Mouse (Mus musculus) neural tube, embryonic 12.5 days (tissue): ENCODE measurements around the gene Ctnnd1. TPM values are rescaled to one million over a fixed set of nuclear protein-coding genes. Genes with fewer than 3 reads are reported as not detected.

Experiments
- ATAC-seq: fragments of 200-750 bp; cut with Nextera tagmentation; 2 replicates; pipeline ENCODE4 v1.8.0; 2017; ENCODE audit warnings: low read depth, mild to moderate bottlenecking, moderate TSS enrichment, moderate library complexity; ENCODE audit not compliant: low FRiP score
- H3K27ac ChIP-seq: fragments of 300-500 bp; sonication (generic); 2 replicates; pipeline ENCODE4 v1.5.1; 2016
- H3K27me3 ChIP-seq: fragments of 300-500 bp; sonication (generic); replicated peaks from 2 replicates; pipeline ENCODE4 v1.6.1; 2016; ENCODE audit warnings: mild to moderate bottlenecking
- H3K36me3 ChIP-seq: fragments of 300-500 bp; sonication (generic); 2 replicates; pipeline ENCODE4 v1.6.1; 2016; ENCODE audit warnings: mild to moderate bottlenecking
- H3K4me1 ChIP-seq: fragments of 300-500 bp; sonication (generic); 2 replicates; pipeline ENCODE4 v1.6.1; 2016
- H3K4me2 ChIP-seq: fragments of 300-500 bp; sonication (generic); replicated peaks from 2 replicates; pipeline ENCODE4 v1.6.1; 2016; ENCODE audit warnings: mild to moderate bottlenecking
- H3K4me3 ChIP-seq: fragments of 300-500 bp; sonication (generic); 2 replicates; pipeline ENCODE4 v1.5.1; 2016
- H3K9ac ChIP-seq: fragments of 300-500 bp; sonication (generic); 2 replicates; pipeline ENCODE4 v1.6.1; 2016; ENCODE audit warnings: mild to moderate bottlenecking
- H3K9me3 ChIP-seq: fragments of 300-500 bp; sonication (generic); 2 replicates; pipeline ENCODE4 v1.6.1; 2016; ENCODE audit warnings: mild to moderate bottlenecking
- WGBS: fragments of 180-500 bp; shearing (Covaris S2); methylation state at CpG from one replicate; pipeline ENCODE4 v1.1.7; 2016; 5-methylcytosine and 5-hydroxymethylcytosine counted together
- polyA plus RNA-seq: library from polyadenylated mRNA; unstranded; fragments of >200 nt; fragmentation: Nextera tagmentation; extraction: Ambion mirVana; gene quantifications from 2 replicates; pipeline ENCODE4 v1.2.1, GENCODE M21; 2016

Gene Ctnnd1
- polyA plus RNA-seq, 1 experiment from 2014 or later, result 50.4 TPM

GRCm38 (mm10) chr2:84638428-84639220 is 11.9 kb downstream of the Ctnnd1 start:
- H3K4me2 ChIP-seq, result peak overlapping the region; percentile 18; the same call in 1 of the 2 replicates
- no peak overlapping the region for H3K27ac ChIP-seq
- no peaks in the 10 kb centered on the region for H3K9me3 ChIP-seq
- no peak overlapping the region for H3K4me3 ChIP-seq
- H3K9ac ChIP-seq, result no peak overlapping the region
- no peak for ATAC-seq
- H3K27me3 ChIP-seq, result no peaks in the 10 kb centered on the region
- WGBS, result 75% methylated on average over 5 of the region's 5 CpGs
- no peaks in the 10 kb centered on the region for H3K36me3 ChIP-seq
- peaks cover 44% of the 10 kb centered on the region for H3K4me1 ChIP-seq

- no peak overlapping the region for H3K27ac ChIP-seq
- ATAC-seq, result no peak
Observed at GRCm38 (mm10) chr2:84637452-84638165, 13.0 kb downstream of the Ctnnd1 start.

GRCm38 (mm10) chr2:84636231-84636741 is 14.3 kb downstream of the Ctnnd1 start:
- Histone ChIP-seq H3K4me3 (no peak overlapping the region), H3K4me1 (peaks cover 48% of the 10 kb centered on the region), H3K9me3 (no peaks in the 10 kb centered on the region), H3K27me3 (no peaks in the 10 kb centered on the region), H3K9ac (no peak overlapping the region), H3K27ac (peak overlapping the region; percentile 61), H3K4me2 (peak overlapping the region; percentile 37), H3K36me3 (no peaks in the 10 kb centered on the region)
- WGBS, result 12% methylated on average over 8 of the region's 8 CpGs
- ATAC-seq, result peak; percentile 9; the same call in 1 of the 2 replicates

More at GRCm38 (mm10) chr2:84637452-84638165, 13.0 kb downstream of the Ctnnd1 start:
- peak overlapping the region; percentile 18; the same call in 1 of the 2 replicates for H3K4me2 ChIP-seq
- no peaks in the 10 kb centered on the region for H3K36me3 ChIP-seq
- no peak overlapping the region for H3K4me3 ChIP-seq
- H3K9ac ChIP-seq, result no peak overlapping the region
- H3K9me3 ChIP-seq, result no peaks in the 10 kb centered on the region
- peaks cover 48% of the 10 kb centered on the region for H3K4me1 ChIP-seq
- H3K27me3 ChIP-seq, result no peaks in the 10 kb centered on the region
- WGBS, result 38% methylated on average over 7 of the region's 7 CpGs

GRCm38 (mm10) chr2:84635611-84636010 is 15.0 kb downstream of the Ctnnd1 start:
- 3% methylated on average over 2 of the region's 2 CpGs for WGBS
- Histone ChIP-seq H3K4me1 (peaks cover 48% of the 10 kb centered on the region), H3K27ac (peak overlapping the region; percentile 61), H3K4me3 (no peak overlapping the region), H3K36me3 (no peaks in the 10 kb centered on the region), H3K27me3 (no peaks in the 10 kb centered on the region), H3K4me2 (peak overlapping the region; percentile 37), H3K9ac (peak overlapping the region; percentile 35; the same call in 1 of the 2 replicates), H3K9me3 (no peaks in the 10 kb centered on the region)
- ATAC-seq, result peak; percentile 88

GRCm38 (mm10) chr2:84634934-84635482 is 15.6 kb downstream of the Ctnnd1 start:
- WGBS, result 35% methylated on average over 4 of the region's 4 CpGs
- Histone ChIP-seq H3K4me2 (peak overlapping the region; percentile 37), H3K27ac (peak overlapping the region; percentile 61), H3K4me1 (peaks cover 48% of the 10 kb centered on the region), H3K36me3 (no peaks in the 10 kb centered on the region), H3K27me3 (no peaks in the 10 kb centered on the region), H3K9ac (no peak overlapping the region; the same call in 1 of the 2 replicates), H3K9me3 (no peaks in the 10 kb centered on the region), H3K4me3 (no peak overlapping the region)
- ATAC-seq, result peak; percentile 42; the same call in 1 of the 2 replicates

GRCm38 (mm10) chr2:84634006-84634405 is 16.6 kb downstream of the Ctnnd1 start:
- H3K4me2 ChIP-seq, result 0 out of 2 replicates have a peak overlapping the region, but pooled peaks have one; percentile 7
- ATAC-seq, result no peak
- H3K27ac ChIP-seq, result no peak overlapping the region
- H3K27me3 ChIP-seq, result no peaks in the 10 kb centered on the region
- H3K4me1 ChIP-seq, result peaks cover 45% of the 10 kb centered on the region
- H3K36me3 ChIP-seq, result no peaks in the 10 kb centered on the region
- WGBS, result 84% methylated on average over 4 of the region's 4 CpGs
- no peaks in the 10 kb centered on the region for H3K9me3 ChIP-seq
- H3K9ac ChIP-seq, result no peak overlapping the region
- H3K4me3 ChIP-seq, result no peak overlapping the region

- Histone ChIP-seq H3K4me1 (peaks cover 35% of the 10 kb centered on the region), H3K9me3 (no peaks in the 10 kb centered on the region), H3K4me2 (no peak overlapping the region), H3K27ac (no peak overlapping the region), H3K9ac (no peak overlapping the region), H3K27me3 (no peaks in the 10 kb centered on the region), H3K4me3 (no peak overlapping the region), H3K36me3 (no peaks in the 10 kb centered on the region)
- 12% methylated on average over 3 of the region's 3 CpGs for WGBS
- ATAC-seq, result no peak
Observed at GRCm38 (mm10) chr2:84632999-84633398, 17.6 kb downstream of the Ctnnd1 start.

GRCm38 (mm10) chr2:84632001-84632400 is 18.6 kb downstream of the Ctnnd1 start:
- H3K27me3 ChIP-seq, result no peaks in the 10 kb centered on the region
- peaks cover 31% of the 10 kb centered on the region for H3K4me1 ChIP-seq
- H3K9ac ChIP-seq, result no peak overlapping the region
- WGBS, result 93% methylated on average over 1 of the region's 1 CpGs
- H3K4me3 ChIP-seq, result no peak overlapping the region
- H3K4me2 ChIP-seq, result no peak overlapping the region
- no peaks in the 10 kb centered on the region for H3K9me3 ChIP-seq
- H3K36me3 ChIP-seq, result no peaks in the 10 kb centered on the region
- no peak for ATAC-seq
- H3K27ac ChIP-seq, result no peak overlapping the region

GRCm38 (mm10) chr2:84627036-84627435 is 23.5 kb downstream of the Ctnnd1 start:
- 32% methylated on average over 3 of the region's 3 CpGs for WGBS
- H3K27ac ChIP-seq, result no peak overlapping the region
- H3K9me3 ChIP-seq, result no peaks in the 10 kb centered on the region
- H3K36me3 ChIP-seq, result peaks cover 4% of the 10 kb centered on the region; the same call in 1 of the 2 replicates
- no peaks in the 10 kb centered on the region for H3K27me3 ChIP-seq
- H3K9ac ChIP-seq, result no peak overlapping the region
- no peak for ATAC-seq
- H3K4me2 ChIP-seq, result no peak overlapping the region
- H3K4me3 ChIP-seq, result no peak overlapping the region
- no peaks in the 10 kb centered on the region for H3K4me1 ChIP-seq

GRCm38 (mm10) chr2:84626366-84626975 is 24.1 kb downstream of the Ctnnd1 start:
- Histone ChIP-seq H3K27me3 (no peaks in the 10 kb centered on the region), H3K36me3 (peaks cover 4% of the 10 kb centered on the region; the same call in 1 of the 2 replicates), H3K4me3 (no peak overlapping the region), H3K27ac (no peak overlapping the region), H3K9me3 (no peaks in the 10 kb centered on the region), H3K9ac (no peak overlapping the region), H3K4me1 (no peaks in the 10 kb centered on the region), H3K4me2 (no peak overlapping the region)
- WGBS, result 67% methylated on average over 7 of the region's 7 CpGs
- ATAC-seq, result no peak

- Histone ChIP-seq H3K4me1 (no peaks in the 10 kb centered on the region), H3K4me3 (no peak overlapping the region), H3K4me2 (no peak overlapping the region), H3K9ac (no peak overlapping the region), H3K9me3 (no peaks in the 10 kb centered on the region), H3K27ac (no peak overlapping the region), H3K27me3 (no peaks in the 10 kb centered on the region), H3K36me3 (peaks cover 21% of the 10 kb centered on the region)
- WGBS, result 95% methylated on average over 17 of the region's 17 CpGs
- no peak for ATAC-seq
Observed at GRCm38 (mm10) chr2:84624201-84624600, 26.4 kb downstream of the Ctnnd1 start.
